Mouse (Mus musculus): ENCODE data around the gene Mdm4.

DNA sequence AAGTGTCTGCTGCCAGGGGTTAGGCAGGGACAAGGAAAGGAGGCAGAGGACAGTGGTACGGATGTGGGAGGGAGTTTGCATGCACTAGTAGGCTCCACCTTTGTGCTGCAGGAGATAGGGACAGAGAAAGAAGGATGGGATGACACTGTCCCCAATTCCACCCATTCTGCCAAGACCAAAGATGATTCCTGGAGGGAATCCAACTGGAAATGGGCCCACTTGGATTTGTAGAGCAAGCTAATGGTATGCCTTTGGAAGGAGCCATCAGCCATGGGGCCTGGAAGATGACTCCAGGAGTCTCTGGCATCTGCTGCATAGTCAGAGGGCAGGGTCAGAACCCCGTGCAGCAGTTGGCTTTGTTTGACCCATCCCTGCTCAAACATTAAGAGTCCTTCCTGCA is 97.9 kb downstream of the Mdm4 start:
- TF ChIP-seq POLR2A (IDR thresholded peaks at IDR 0.05; ENCODE audit: low read depth, low read length): no peak
- no peak for TF ChIP-seq CTCF (IDR thresholded peaks at IDR 0.05; ENCODE audit: borderline replicate concordance, insufficient read depth, low read length)

All from embryonic fibroblast, embryonic 13.5 days (primary cell).